Mouse (Mus musculus): ENCODE measurements around the gene Cacna1d. TPM values are rescaled to one million over a fixed set of nuclear protein-coding genes. Genes with fewer than 3 reads are reported as not detected.

Cacna1d gene
- total and polyA plus RNA-seq, 2 experiments from 2014 or later: 5.5 to 8.9 TPM

DNA sequence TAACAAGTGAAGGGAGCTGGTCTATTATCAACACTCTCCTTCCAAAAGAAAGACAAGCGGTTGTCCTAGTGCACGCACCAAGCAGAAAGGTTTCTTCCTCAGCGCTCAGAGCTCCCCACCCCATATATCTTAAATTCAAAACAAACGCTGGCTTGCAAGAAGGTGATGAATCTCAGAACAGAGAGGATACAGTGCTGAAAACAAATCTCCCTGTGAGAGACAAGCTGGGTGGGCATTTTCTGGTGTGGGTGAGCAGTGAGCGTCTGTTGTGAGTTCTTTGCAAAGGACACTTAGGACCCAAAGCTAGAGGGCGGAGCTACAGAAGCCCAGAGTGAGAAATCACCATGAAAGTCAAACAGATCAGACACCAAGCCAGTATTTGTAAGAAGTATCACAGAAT, 72.2 kb downstream of the Cacna1d start:
- Histone ChIP-seq H3K27me3 (ENCODE audit: control insufficient read depth, insufficient read depth, low read length) (no peaks in the 10 kb centered on the region), H3K4me3 (ENCODE audit: low read depth, low read length) (no peak overlapping the region), H3K27ac (ENCODE audit: low read depth) (no peak overlapping the region), H3K9me3 (replicated peaks; ENCODE audit: control insufficient read depth, low read length) (no peaks in the 10 kb centered on the region), H3K36me3 (replicated peaks; ENCODE audit: control insufficient read depth, insufficient read depth, low read length) (no peaks in the 10 kb centered on the region), H3K4me1 (ENCODE audit: control insufficient read depth, insufficient read depth) (no peaks in the 10 kb centered on the region), H3K4me2 (ENCODE audit: low read depth, low read length) (no peak overlapping the region), H3K9ac (replicated peaks; ENCODE audit: low read depth, low read length) (no peak overlapping the region)
- TF ChIP-seq CTCF (IDR thresholded peaks at IDR 0.05; ENCODE audit: low read depth) (no peak), EP300 (IDR thresholded peaks at IDR 0.05; ENCODE audit: low read depth) (no peak)
- DNase-seq (ENCODE audit: low spot score) (no peak), ATAC-seq (ENCODE audit: insufficient read depth, low read depth) (no peak)
- 71% methylated on average over 6 of the region's 6 CpGs for WGBS

GRCm38 (mm10) chr14:30415830-30416229, 75.4 kb downstream of the Cacna1d start:
- ATAC-seq (ENCODE audit: insufficient read depth, low read depth) (no peak), DNase-seq (ENCODE audit: low spot score) (no peak)
- Histone ChIP-seq H3K27me3 (ENCODE audit: control insufficient read depth, insufficient read depth, low read length) (no peaks in the 10 kb centered on the region), H3K4me3 (ENCODE audit: low read depth, low read length) (no peak overlapping the region), H3K9ac (replicated peaks; ENCODE audit: low read depth, low read length) (no peak overlapping the region), H3K4me1 (ENCODE audit: control insufficient read depth, insufficient read depth) (no peaks in the 10 kb centered on the region), H3K9me3 (replicated peaks; ENCODE audit: control insufficient read depth, low read length) (no peaks in the 10 kb centered on the region), H3K27ac (ENCODE audit: low read depth) (no peak overlapping the region), H3K36me3 (replicated peaks; ENCODE audit: control insufficient read depth, insufficient read depth, low read length) (no peaks in the 10 kb centered on the region), H3K4me2 (ENCODE audit: low read depth, low read length) (no peak overlapping the region)
- WGBS: 82% methylated on average over 5 of the region's 5 CpGs
- TF ChIP-seq CTCF (IDR thresholded peaks at IDR 0.05; ENCODE audit: low read depth) (no peak), EP300 (IDR thresholded peaks at IDR 0.05; ENCODE audit: low read depth) (no peak)

GRCm38 (mm10) chr14:30414131-30414530, 77.1 kb downstream of the Cacna1d start:
- Histone ChIP-seq H3K4me3 (ENCODE audit: low read depth, low read length) (no peak overlapping the region), H3K9me3 (replicated peaks; ENCODE audit: control insufficient read depth, low read length) (no peaks in the 10 kb centered on the region), H3K27ac (ENCODE audit: low read depth) (no peak overlapping the region), H3K9ac (replicated peaks; ENCODE audit: low read depth, low read length) (no peak overlapping the region), H3K4me1 (ENCODE audit: control insufficient read depth, insufficient read depth) (peaks cover 2% of the 10 kb centered on the region; the same call in 1 of the 2 replicates), H3K36me3 (replicated peaks; ENCODE audit: control insufficient read depth, insufficient read depth, low read length) (no peaks in the 10 kb centered on the region), H3K27me3 (ENCODE audit: control insufficient read depth, insufficient read depth, low read length) (no peaks in the 10 kb centered on the region), H3K4me2 (ENCODE audit: low read depth, low read length) (no peak overlapping the region)
- DNase-seq (ENCODE audit: low spot score) (no peak), ATAC-seq (ENCODE audit: insufficient read depth, low read depth) (no peak)
- 78% methylated on average over 2 of the region's 2 CpGs for WGBS
- no peak for TF ChIP-seq EP300 (IDR thresholded peaks at IDR 0.05; ENCODE audit: low read depth)
- no peak for TF ChIP-seq CTCF (IDR thresholded peaks at IDR 0.05; ENCODE audit: low read depth)

DNA sequence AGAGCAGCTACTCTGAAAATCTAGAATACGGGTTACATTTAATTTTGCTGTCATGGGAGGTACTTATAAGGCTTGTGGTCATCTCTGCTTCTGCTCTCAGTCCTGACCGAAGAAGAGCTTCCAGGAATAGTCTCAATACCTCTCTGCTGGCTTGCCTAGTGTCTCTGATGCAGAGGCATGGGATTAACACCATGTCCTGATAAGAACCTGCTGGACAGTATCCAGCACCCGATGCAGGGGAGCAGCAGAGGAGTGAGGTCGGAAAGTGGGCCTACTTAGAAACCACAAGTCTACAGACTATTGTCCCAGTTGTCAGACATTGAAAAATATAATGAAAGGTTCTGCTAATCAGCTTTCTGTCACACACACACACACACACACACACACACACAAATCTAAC, 81.9 kb downstream of the Cacna1d start:
- H3K27me3 ChIP-seq (ENCODE audit: control insufficient read depth, insufficient read depth, low read length): no peaks in the 10 kb centered on the region
- ATAC-seq (ENCODE audit: insufficient read depth, low read depth) (0 out of 2 replicates have a peak, but pooled peaks have one; percentile 36), DNase-seq (ENCODE audit: low spot score) (peak; percentile 28)
- no peaks in the 10 kb centered on the region for H3K36me3 ChIP-seq (replicated peaks; ENCODE audit: control insufficient read depth, insufficient read depth, low read length)
- peaks cover 2% of the 10 kb centered on the region; the same call in 1 of the 2 replicates for H3K4me1 ChIP-seq (ENCODE audit: control insufficient read depth, insufficient read depth)
- no peaks in the 10 kb centered on the region for H3K9me3 ChIP-seq (replicated peaks; ENCODE audit: control insufficient read depth, low read length)
- 20% methylated on average over 4 of the region's 4 CpGs for WGBS
- H3K27ac ChIP-seq (ENCODE audit: low read depth): no peak overlapping the region
- H3K4me3 ChIP-seq (ENCODE audit: low read depth, low read length): no peak overlapping the region
- TF ChIP-seq EP300 (IDR thresholded peaks at IDR 0.05; ENCODE audit: low read depth) (no peak), CTCF (IDR thresholded peaks at IDR 0.05; ENCODE audit: low read depth) (no peak)
- no peak overlapping the region for H3K4me2 ChIP-seq (ENCODE audit: low read depth, low read length)
- no peak overlapping the region for H3K9ac ChIP-seq (replicated peaks; ENCODE audit: low read depth, low read length)

- H3K27ac ChIP-seq (ENCODE audit: low read depth): peak overlapping the region; percentile 66
- 27% methylated on average over 8 of the region's 8 CpGs for WGBS
- peak; percentile 24; the same call in 1 of the 2 replicates for ATAC-seq (ENCODE audit: insufficient read depth, low read depth)
- peaks cover 2% of the 10 kb centered on the region; the same call in 1 of the 2 replicates for H3K4me1 ChIP-seq (ENCODE audit: control insufficient read depth, insufficient read depth)
- H3K27me3 ChIP-seq (ENCODE audit: control insufficient read depth, insufficient read depth, low read length): no peaks in the 10 kb centered on the region
- H3K9ac ChIP-seq (replicated peaks; ENCODE audit: low read depth, low read length): no peak overlapping the region
- no peak for TF ChIP-seq CTCF (IDR thresholded peaks at IDR 0.05; ENCODE audit: low read depth)
- no peak for TF ChIP-seq EP300 (IDR thresholded peaks at IDR 0.05; ENCODE audit: low read depth)
- H3K4me2 ChIP-seq (ENCODE audit: low read depth, low read length): peak overlapping the region; percentile 48
- no peaks in the 10 kb centered on the region for H3K9me3 ChIP-seq (replicated peaks; ENCODE audit: control insufficient read depth, low read length)
- no peaks in the 10 kb centered on the region for H3K36me3 ChIP-seq (replicated peaks; ENCODE audit: control insufficient read depth, insufficient read depth, low read length)
- H3K4me3 ChIP-seq (ENCODE audit: low read depth, low read length): peak overlapping the region; percentile 21
- peak; percentile 45 for DNase-seq (ENCODE audit: low spot score)
Measured at GRCm38 (mm10) chr14:30405456-30406225, 85.6 kb downstream of the Cacna1d start.

Data from heart, postnatal 0 days (tissue).